Mouse (Mus musculus) ES-Bruce4 (cell line): ENCODE measurements at regions not wholly inside any gene's neighbourhood (a gene's known extent, or its start where the extent isn't known, plus 50 kb on each side); places are given as distances from the start of the nearest gene placed in this dataset.

Source experiments
- CTCF ChIP-seq: IDR thresholded peaks from one replicate; pipeline ENCODE4 v1.8.1; 2011; ENCODE audit warnings: low read depth, low read length
- EP300 ChIP-seq: IDR thresholded peaks from 2 replicates; pipeline ENCODE4 v1.6.1; 2011; ENCODE audit warnings: low read depth, low read length; ENCODE audit not compliant: insufficient read depth
- POLR2A ChIP-seq: IDR thresholded peaks from one replicate; pipeline ENCODE4 v1.8.1; 2011; ENCODE audit warnings: low read length; ENCODE audit not compliant: insufficient read depth

GRCm38 (mm10) chr8:91997892-91998189 is 196.0 kb upstream of the Irx3 start:
- TF ChIP-seq CTCF (no peak), EP300 (no peak), POLR2A (no peak)
